Mouse (Mus musculus): Measurements from ENCODE around the gene Nanos3.

The Nanos3 gene

DNA sequence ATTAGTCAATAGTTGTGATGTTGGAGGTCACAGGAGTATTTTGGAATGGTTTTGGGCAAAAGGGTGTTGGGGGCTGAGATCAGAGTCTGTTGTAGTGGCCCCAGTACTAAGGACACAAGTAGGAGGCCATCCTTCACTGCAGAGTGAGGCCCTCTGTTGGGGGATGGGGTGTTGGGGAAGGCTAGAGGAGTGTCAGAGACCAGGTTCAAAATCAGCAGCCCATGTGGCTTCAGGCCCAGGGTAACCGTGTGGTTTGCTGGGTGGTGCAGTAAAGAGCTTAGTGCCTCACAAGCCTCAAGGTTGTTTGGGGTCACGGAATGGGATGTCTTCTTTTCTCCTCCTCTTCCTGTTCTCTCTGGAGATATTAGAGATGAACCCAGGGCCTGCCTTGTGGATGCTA lies 58.3 kb downstream of the Nanos3 start:
- no peak for DNase-seq

DNA sequence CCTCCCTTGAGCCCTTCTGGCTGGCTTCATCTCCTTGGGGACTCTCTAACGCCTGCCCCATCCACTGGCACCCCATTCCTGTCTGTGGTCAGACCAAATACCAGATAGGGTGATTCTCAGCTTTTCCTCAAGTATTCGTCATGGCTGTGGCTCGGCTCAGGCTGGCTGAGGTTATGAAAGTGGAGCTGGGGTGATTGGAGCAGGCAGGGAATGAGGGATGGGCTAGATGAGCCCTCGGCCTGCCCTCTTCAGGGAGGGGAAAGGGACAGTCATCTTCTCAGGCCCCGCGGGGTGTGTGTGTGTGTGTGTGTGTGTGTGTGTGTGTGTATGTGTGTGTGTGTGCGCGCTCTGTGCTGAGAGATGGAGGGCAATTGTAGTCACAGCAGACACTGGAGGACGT lies 59.4 kb downstream of the Nanos3 start, which contains the start of gene Podnl1:
TSS of gene Podnl1 (plus strand) at position 334 of the 400 bp plus-strand sequence.
- DNase-seq: peak; percentile 43 to 56
